Mouse (Mus musculus) brain, embryonic 18.5 days (tissue): ENCODE measurements at regions not wholly inside any gene's neighbourhood (a gene's known extent, or its start where the extent isn't known, plus 50 kb on each side); places are given as distances from the start of the nearest gene placed in this dataset.

Experiments
- DNase-seq: peaks from one replicate; pipeline ENCODE4 v3.0.0-alpha.2; 2012; ENCODE audit warnings: low read depth, low spot score

- no peak for DNase-seq
These were observed 64.8 kb downstream of the Dnajb9 start for GRCm38 (mm10) chr12:44145321-44145720.

- no peak for DNase-seq
These were observed 71.1 kb downstream of the Dnajb9 start for GRCm38 (mm10) chr12:44139026-44139425.

GRCm38 (mm10) chr12:44128874-44129273 lies 81.3 kb downstream of the Dnajb9 start:
- DNase-seq = no peak

GRCm38 (mm10) chr12:44105085-44105484 lies 105.0 kb downstream of the Dnajb9 start:
- peak; percentile 40 for DNase-seq

DNA sequence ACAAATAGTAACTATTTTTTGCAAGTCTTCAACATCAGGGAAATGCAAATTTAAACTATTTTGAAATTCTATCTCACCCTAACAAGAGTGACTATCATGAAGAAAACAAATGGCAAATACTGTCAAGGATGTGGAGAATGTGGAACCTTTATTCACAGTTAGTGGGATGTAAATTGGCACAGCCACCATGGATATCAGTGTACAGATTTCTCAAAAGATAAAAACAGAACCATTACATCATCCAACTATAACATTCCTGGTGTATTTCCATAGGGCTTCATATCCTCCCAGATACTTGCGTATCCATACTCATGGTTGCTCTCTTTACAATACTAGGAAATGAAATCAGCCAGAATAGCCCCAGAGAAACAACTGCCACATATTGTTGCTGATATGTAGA lies 110.9 kb downstream of the Dnajb9 start:
- DNase-seq = no peak

DNA sequence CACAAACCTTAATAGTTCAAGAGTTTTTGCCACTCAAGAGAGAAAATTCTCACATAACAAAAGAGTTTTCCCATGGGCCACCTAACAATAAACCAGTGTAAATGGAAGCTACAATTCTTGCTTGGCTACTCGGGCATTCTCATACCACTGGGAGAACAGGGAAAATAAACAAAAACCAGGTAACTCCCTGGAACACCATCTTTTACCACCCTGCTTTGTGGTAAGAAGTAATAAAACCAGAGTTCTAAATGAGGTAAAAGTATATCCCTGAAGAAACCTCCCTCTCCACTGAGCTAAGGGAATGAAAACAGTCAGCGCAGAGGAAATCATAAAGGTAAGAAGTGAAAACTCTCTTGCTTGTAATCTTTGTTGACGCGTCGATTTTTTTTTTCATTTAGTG lies 138.4 kb downstream of the Dnajb9 start:
- DNase-seq = no peak

DNA sequence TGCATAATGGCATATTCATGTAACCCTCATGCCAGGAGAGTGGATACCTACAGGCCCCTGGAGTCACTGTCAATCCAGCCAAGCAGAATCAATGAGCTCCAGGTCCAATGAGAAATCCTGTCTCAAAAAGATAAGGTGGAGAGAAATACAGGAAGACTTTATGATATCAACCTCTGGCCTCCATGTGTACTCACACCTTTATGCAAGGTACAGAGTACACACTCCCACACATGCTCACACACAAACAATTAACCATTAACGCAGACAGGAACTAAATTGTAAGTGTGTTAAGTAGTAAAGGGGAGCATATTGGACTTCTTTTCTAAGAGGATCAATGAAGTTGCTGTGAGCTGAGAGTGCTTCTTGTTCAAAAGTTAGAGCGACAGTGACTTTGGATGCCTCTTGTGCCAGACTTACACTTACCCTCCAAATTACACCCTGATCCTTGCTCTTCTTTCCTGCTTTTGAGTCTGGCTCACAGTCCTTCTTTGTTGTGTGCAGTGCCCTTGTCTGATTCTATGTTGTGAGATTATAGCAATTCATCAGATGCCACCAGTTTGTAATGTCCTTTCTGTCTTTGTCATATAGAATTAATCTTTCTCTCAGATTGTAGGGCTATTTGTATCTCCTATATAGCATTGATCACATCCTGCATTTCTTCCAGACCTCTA lies 153.5 kb downstream of the Dnajb9 start:
- no peak for DNase-seq

- no peak for DNase-seq
These were observed 164.3 kb downstream of the Dnajb9 start for GRCm38 (mm10) chr12:44045806-44046205.

- DNase-seq = peak; percentile 14
These were observed 165.6 kb downstream of the Dnajb9 start for GRCm38 (mm10) chr12:44044388-44045105.

DNA sequence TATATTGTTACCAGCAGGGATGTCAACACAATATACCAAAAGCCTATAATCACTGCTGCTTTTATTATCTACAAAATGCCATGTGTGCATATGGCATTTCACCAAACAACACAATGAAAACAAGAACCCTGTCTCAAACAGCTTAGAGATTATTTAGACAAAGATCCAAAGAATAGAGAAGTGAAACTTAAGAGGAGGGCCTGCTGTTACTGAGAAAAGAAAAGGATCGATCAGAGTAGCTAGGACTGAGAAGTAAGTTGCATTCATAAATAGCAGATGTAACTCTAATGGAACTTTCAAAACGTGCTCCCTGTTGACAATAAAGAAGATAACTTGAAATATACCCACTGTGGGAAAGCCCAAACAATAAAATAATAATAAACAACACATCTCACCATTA lies 203.3 kb downstream of the Dnajb9 start:
- DNase-seq = no peak

- no peak for DNase-seq
These were observed 226.6 kb downstream of the Dnajb9 start for GRCm38 (mm10) chr12:43983548-43983947.

DNA sequence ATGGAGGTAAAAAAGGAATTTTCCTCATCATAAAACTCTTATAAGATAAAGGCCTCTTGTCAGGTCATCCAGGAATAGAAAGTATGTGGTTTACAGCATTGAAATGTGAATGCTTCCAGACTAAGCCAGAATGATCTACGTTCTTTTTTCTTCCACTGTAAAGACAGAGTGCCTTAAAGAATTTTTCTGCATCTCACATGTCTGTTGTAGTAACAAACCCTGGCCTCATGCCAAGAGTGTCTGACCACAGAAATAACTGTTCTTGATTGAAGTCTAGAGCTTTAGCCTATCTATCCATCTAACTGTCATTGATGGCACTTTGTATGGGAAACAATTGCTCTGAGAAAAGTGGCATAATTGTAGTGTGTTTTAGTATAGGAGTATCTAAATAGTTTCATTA lies 246.2 kb downstream of the Dnajb9 start:
- DNase-seq = no peak

DNA sequence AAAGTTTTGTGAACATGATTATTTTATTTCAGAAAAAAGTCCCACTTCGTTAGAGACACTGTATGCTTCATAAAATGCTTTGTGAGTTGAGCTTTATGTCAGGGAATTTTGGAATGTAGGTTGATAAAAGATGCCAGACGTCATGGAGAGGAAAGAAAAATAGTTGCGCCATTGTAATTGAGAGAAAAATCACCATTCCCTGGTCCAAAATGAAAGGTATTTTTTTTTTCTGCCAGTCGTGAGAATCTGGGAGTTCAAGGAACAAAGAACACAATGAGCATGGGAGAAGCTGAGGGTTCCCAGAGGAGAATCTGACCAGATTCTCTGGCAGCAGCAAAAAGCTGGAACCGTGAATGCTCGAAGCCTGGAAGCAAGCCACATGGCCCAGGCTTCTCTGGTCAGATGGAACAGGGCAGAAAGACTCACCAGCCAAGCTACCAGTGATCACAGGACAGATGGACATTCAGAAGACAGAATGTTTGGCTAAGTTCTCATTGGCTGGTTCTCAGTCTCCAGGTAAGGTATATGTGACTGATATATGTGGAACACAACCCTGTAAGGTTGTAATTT lies 247.5 kb downstream of the Dnajb9 start:
- no peak for DNase-seq

DNA sequence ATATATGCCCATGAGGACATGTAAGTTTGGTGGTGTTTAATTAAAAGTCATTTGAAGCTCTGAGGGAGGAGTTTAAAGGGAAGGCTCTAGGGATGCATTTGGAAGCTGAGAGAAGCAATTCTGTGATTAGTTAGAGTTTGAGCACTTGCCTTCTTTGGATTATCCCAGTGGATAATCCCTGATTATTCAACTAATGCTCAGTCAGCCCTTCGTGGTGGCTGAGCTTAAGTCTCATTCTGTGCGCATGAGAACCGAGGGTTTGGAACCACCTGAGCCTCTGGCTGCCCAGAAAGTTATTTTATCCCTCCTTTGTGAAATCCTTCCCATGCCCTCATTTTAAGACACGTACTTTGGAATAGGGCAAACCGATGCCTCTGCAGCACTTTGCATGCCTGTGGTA lies 285.9 kb downstream of the Dnajb9 start:
- no peak for DNase-seq

DNA sequence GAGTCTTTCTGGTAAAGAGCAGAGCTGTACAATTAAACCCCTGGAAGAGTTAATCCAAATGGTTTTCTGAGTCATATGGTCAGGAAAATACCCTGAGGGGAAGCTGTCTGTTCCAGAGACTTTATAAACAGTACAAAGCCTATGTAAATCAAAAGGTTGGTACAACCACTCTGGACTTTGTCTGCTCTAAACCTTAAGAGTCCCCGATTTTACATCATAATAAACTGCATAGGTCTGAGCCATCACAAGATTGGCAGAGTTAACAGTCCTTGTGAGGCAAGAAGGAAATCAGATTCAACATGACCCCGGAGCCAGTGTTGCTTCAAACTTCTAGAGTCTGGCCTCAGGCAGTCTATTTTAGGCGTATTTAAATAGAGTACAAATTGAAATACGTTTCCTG lies 289.7 kb downstream of the Dnajb9 start:
- no peak for DNase-seq

DNA sequence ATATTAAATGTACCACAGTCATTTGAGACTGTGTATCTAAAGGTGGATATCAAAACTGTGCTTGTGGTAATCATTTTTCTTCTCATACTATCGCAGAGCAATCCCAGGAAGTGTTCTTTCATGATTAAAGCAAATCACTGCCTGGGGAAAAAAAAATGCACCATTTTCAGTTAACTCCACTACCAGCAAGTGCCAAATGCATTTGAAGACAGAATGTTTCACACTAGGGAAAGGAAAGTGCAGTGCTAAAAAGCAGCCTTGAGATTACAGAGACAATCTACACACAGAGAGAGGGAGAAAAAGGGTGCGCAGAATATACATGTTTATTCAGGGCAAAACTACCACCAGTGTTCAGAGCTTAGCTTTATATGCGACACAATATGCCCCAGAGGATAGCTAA lies 291.0 kb downstream of the Dnajb9 start:
- no peak for DNase-seq

GRCm38 (mm10) chr12:43916779-43917178 lies 293.3 kb downstream of the Dnajb9 start:
- DNase-seq = no peak

- DNase-seq = no peak
These were observed 310.9 kb downstream of the Dnajb9 start for GRCm38 (mm10) chr12:43899273-43899672.

GRCm38 (mm10) chr12:43885596-43885995 lies 324.5 kb downstream of the Dnajb9 start:
- DNase-seq = no peak

- no peak for DNase-seq
These were observed 349.6 kb downstream of the Dnajb9 start for GRCm38 (mm10) chr12:43860479-43860878.

DNA sequence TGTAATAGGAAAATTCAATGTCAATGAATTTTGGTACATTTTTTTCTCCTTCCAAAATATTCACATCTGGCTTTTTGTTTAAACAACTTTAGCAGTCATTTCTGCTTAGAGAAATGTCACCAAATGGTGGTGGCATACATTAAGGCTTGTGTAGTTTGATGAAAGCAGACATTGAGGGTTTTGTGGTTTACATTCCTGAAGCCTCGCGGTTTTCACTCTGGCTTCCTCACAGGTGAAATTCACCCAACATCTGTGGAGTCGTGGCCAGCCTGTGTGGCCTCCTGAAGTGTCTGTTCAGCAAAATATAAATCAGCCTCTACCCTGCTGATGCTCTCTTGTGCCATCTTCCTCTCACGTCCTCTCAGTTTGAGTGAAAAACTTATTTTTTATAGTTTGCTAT lies 353.8 kb downstream of the Dnajb9 start:
- DNase-seq = no peak

- no peak for DNase-seq
These were observed 357.9 kb downstream of the Dnajb9 start for GRCm38 (mm10) chr12:43852246-43852645.
